Mouse (Mus musculus): Measurements from ENCODE around the gene Ppil1. TPM values are rescaled to one million over a fixed set of nuclear protein-coding genes. Genes with fewer than 3 reads are reported as not detected.

Gene Ppil1
- 151 and 157 TPM in 2 replicates for polyA plus RNA-seq (2015; fragmentation: Nextera tagmentation; extraction: Ambion mirVana)

- peaks cover 47% of the 10 kb centered on the region for H3K4me1 ChIP-seq
- peaks cover 24% of the 10 kb centered on the region for H3K36me3 ChIP-seq (ENCODE audit: poor library complexity, severe bottlenecking)
- peak within 1 kb of the TSS; percentile 99 for H3K27ac ChIP-seq
- ATAC-seq = peak; percentile 69
- H3K4me2 ChIP-seq = peak within 1 kb of the TSS; percentile 80
- 6% methylated on average over 38 of the region's 38 CpGs for WGBS
- H3K9ac ChIP-seq = peak within 1 kb of the TSS; percentile 87
- peak within 1 kb of the TSS; percentile 87 for H3K4me3 ChIP-seq
- no peaks in the 10 kb centered on the region for H3K27me3 ChIP-seq
- no peaks in the 10 kb centered on the region for H3K9me3 ChIP-seq (replicated peaks)
These were observed at the start of gene Ppil1 for GRCm38 (mm10) chr17:29263840-29264633. Gene Ppil1 (minus strand): TSS chr17:29264186.

- H3K4me2 ChIP-seq = no peak overlapping the region
- H3K4me1 ChIP-seq = no peaks in the 10 kb centered on the region
- H3K36me3 ChIP-seq (ENCODE audit: poor library complexity, severe bottlenecking) = 0 out of 2 replicates have a peak, but pooled peaks cover 3% of the 10 kb centered on the region
- H3K27me3 ChIP-seq = no peaks in the 10 kb centered on the region
- H3K9ac ChIP-seq = no peak overlapping the region
- H3K27ac ChIP-seq = no peak overlapping the region
- ATAC-seq = no peak
- H3K4me3 ChIP-seq = no peak overlapping the region
- peaks cover 6% of the 10 kb centered on the region; the same call in 1 of the 2 replicates for H3K9me3 ChIP-seq (replicated peaks)
These were observed 49.3 kb upstream of the Ppil1 start for GRCm38 (mm10) chr17:29313300-29313699.

GRCm38 (mm10) chr17:29312082-29312481 is 48.1 kb upstream of the Ppil1 start:
- Histone ChIP-seq H3K4me2 (no peak overlapping the region), H3K4me3 (no peak overlapping the region), H3K9ac (no peak overlapping the region), H3K4me1 (no peaks in the 10 kb centered on the region), H3K27ac (no peak overlapping the region), H3K27me3 (no peaks in the 10 kb centered on the region), H3K9me3 (replicated peaks) (peaks cover 6% of the 10 kb centered on the region; the same call in 1 of the 2 replicates), H3K36me3 (ENCODE audit: poor library complexity, severe bottlenecking) (0 out of 2 replicates have a peak, but pooled peaks cover 3% of the 10 kb centered on the region)
- no peak for ATAC-seq
- 95% methylated on average over 2 of the region's 2 CpGs for WGBS

GRCm38 (mm10) chr17:29311602-29312001 is 47.6 kb upstream of the Ppil1 start:
- H3K27me3 ChIP-seq = no peaks in the 10 kb centered on the region
- no peak overlapping the region for H3K27ac ChIP-seq
- no peaks in the 10 kb centered on the region for H3K4me1 ChIP-seq
- H3K4me3 ChIP-seq = no peak overlapping the region
- 0 out of 2 replicates have a peak, but pooled peaks cover 3% of the 10 kb centered on the region for H3K36me3 ChIP-seq (ENCODE audit: poor library complexity, severe bottlenecking)
- H3K4me2 ChIP-seq = no peak overlapping the region
- H3K9ac ChIP-seq = no peak overlapping the region
- peaks cover 6% of the 10 kb centered on the region; the same call in 1 of the 2 replicates for H3K9me3 ChIP-seq (replicated peaks)
- 93% methylated on average over 8 of the region's 8 CpGs for WGBS
- ATAC-seq = no peak

- H3K27ac ChIP-seq = no peak overlapping the region
- no peak overlapping the region for H3K4me2 ChIP-seq
- H3K36me3 ChIP-seq (ENCODE audit: poor library complexity, severe bottlenecking) = 0 out of 2 replicates have a peak, but pooled peaks cover 3% of the 10 kb centered on the region
- H3K27me3 ChIP-seq = no peaks in the 10 kb centered on the region
- no peak overlapping the region for H3K4me3 ChIP-seq
- ATAC-seq = no peak
- peaks cover 6% of the 10 kb centered on the region; the same call in 1 of the 2 replicates for H3K9me3 ChIP-seq (replicated peaks)
- no peak overlapping the region for H3K9ac ChIP-seq
- 0 out of 2 replicates have a peak, but pooled peaks cover under 1% of the 10 kb centered on the region for H3K4me1 ChIP-seq
- WGBS = 83% methylated on average over 21 of the region's 21 CpGs
These were observed 46.2 kb upstream of the Ppil1 start for GRCm38 (mm10) chr17:29310056-29310623.

GRCm38 (mm10) chr17:29305871-29306270 is 41.9 kb upstream of the Ppil1 start:
- Histone ChIP-seq H3K4me3 (no peak overlapping the region), H3K27me3 (no peaks in the 10 kb centered on the region), H3K4me1 (peaks cover 4% of the 10 kb centered on the region; the same call in 1 of the 2 replicates), H3K9ac (no peak overlapping the region), H3K36me3 (ENCODE audit: poor library complexity, severe bottlenecking) (peaks cover 20% of the 10 kb centered on the region), H3K27ac (no peak overlapping the region), H3K4me2 (no peak overlapping the region), H3K9me3 (replicated peaks) (no peaks in the 10 kb centered on the region)
- ATAC-seq = no peak
- WGBS = 70% methylated on average over 7 of the region's 7 CpGs

GRCm38 (mm10) chr17:29305058-29305806 is 41.2 kb upstream of the Ppil1 start:
- Histone ChIP-seq H3K9ac (no peak overlapping the region), H3K27ac (no peak overlapping the region), H3K36me3 (ENCODE audit: poor library complexity, severe bottlenecking) (peaks cover 27% of the 10 kb centered on the region), H3K4me1 (peaks cover 4% of the 10 kb centered on the region; the same call in 1 of the 2 replicates), H3K9me3 (replicated peaks) (no peaks in the 10 kb centered on the region), H3K27me3 (no peaks in the 10 kb centered on the region), H3K4me3 (no peak overlapping the region), H3K4me2 (no peak overlapping the region)
- WGBS = 28% methylated on average over 15 of the region's 15 CpGs
- no peak for ATAC-seq

GRCm38 (mm10) chr17:29304376-29305057 is 40.5 kb upstream of the Ppil1 start:
- 78% methylated on average over 13 of the region's 13 CpGs for WGBS
- no peaks in the 10 kb centered on the region for H3K27me3 ChIP-seq
- peaks cover 4% of the 10 kb centered on the region; the same call in 1 of the 2 replicates for H3K4me1 ChIP-seq
- no peak for ATAC-seq
- no peak overlapping the region for H3K4me2 ChIP-seq
- H3K27ac ChIP-seq = no peak overlapping the region
- peaks cover 34% of the 10 kb centered on the region for H3K36me3 ChIP-seq (ENCODE audit: poor library complexity, severe bottlenecking)
- H3K9ac ChIP-seq = no peak overlapping the region
- H3K9me3 ChIP-seq (replicated peaks) = no peaks in the 10 kb centered on the region
- no peak overlapping the region for H3K4me3 ChIP-seq

- Histone ChIP-seq H3K4me2 (no peak overlapping the region), H3K4me1 (peaks cover 9% of the 10 kb centered on the region; the same call in 1 of the 2 replicates), H3K9ac (no peak overlapping the region), H3K4me3 (no peak overlapping the region), H3K27ac (no peak overlapping the region), H3K9me3 (replicated peaks) (no peaks in the 10 kb centered on the region), H3K27me3 (no peaks in the 10 kb centered on the region), H3K36me3 (ENCODE audit: poor library complexity, severe bottlenecking) (peaks cover 41% of the 10 kb centered on the region)
- 74% methylated on average over 3 of the region's 3 CpGs for WGBS
- ATAC-seq = no peak
These were observed 39.9 kb upstream of the Ppil1 start for GRCm38 (mm10) chr17:29303856-29304255.

- Histone ChIP-seq H3K4me2 (no peak overlapping the region), H3K9ac (peak overlapping the region; percentile 27; the same call in 1 of the 2 replicates), H3K27me3 (no peaks in the 10 kb centered on the region), H3K4me1 (peaks cover 9% of the 10 kb centered on the region; the same call in 1 of the 2 replicates), H3K36me3 (ENCODE audit: poor library complexity, severe bottlenecking) (peaks cover 47% of the 10 kb centered on the region), H3K27ac (no peak overlapping the region), H3K9me3 (replicated peaks) (no peaks in the 10 kb centered on the region), H3K4me3 (no peak overlapping the region)
- ATAC-seq = no peak
- WGBS = 46% methylated on average over 3 of the region's 3 CpGs
These were observed 39.1 kb upstream of the Ppil1 start for GRCm38 (mm10) chr17:29303087-29303486.

GRCm38 (mm10) chr17:29302149-29302548 is 38.2 kb upstream of the Ppil1 start:
- no peaks in the 10 kb centered on the region for H3K27me3 ChIP-seq
- H3K4me2 ChIP-seq = no peak overlapping the region
- 75% methylated on average over 5 of the region's 5 CpGs for WGBS
- no peak overlapping the region for H3K4me3 ChIP-seq
- H3K4me1 ChIP-seq = peaks cover 9% of the 10 kb centered on the region; the same call in 1 of the 2 replicates
- no peak for ATAC-seq
- H3K9ac ChIP-seq = no peak overlapping the region
- H3K9me3 ChIP-seq (replicated peaks) = no peaks in the 10 kb centered on the region
- H3K27ac ChIP-seq = no peak overlapping the region
- H3K36me3 ChIP-seq (ENCODE audit: poor library complexity, severe bottlenecking) = peaks cover 56% of the 10 kb centered on the region
